Mouse (Mus musculus) heart, embryonic 13.5 days (tissue): ENCODE data around the gene Plin2. TPM values are rescaled to one million over a fixed set of nuclear protein-coding genes. Genes with fewer than 3 reads are reported as not detected.

Experiments
- ATAC-seq: fragments of 200-750 bp; cut with Nextera tagmentation; 2 replicates; pipeline ENCODE4 v1.8.0; 2017; ENCODE audit warnings: moderate TSS enrichment; ENCODE audit not compliant: insufficient number of reproducible peaks, low FRiP score, low TSS enrichment; ENCODE audit errors: extremely low read depth
- H3K27ac ChIP-seq: fragments of 300-500 bp; sonication (generic); replicated peaks from 2 replicates; pipeline ENCODE4 v1.5.1; 2015; ENCODE audit warnings: moderate library complexity, mild to moderate bottlenecking, inconsistent platforms
- H3K27me3 ChIP-seq: fragments of 300-500 bp; sonication (generic); replicated peaks from 2 replicates; pipeline ENCODE4 v1.6.1; 2015; ENCODE audit warnings: mild to moderate bottlenecking, inconsistent platforms
- H3K36me3 ChIP-seq: fragments of 300-500 bp; sonication (generic); 2 replicates; pipeline ENCODE4 v1.6.1; 2015; ENCODE audit warnings: mild to moderate bottlenecking, inconsistent platforms
- H3K4me1 ChIP-seq: fragments of 300-500 bp; sonication (generic); 2 replicates; pipeline ENCODE4 v1.6.1; 2015; ENCODE audit warnings: inconsistent platforms
- H3K4me2 ChIP-seq: fragments of 300-500 bp; sonication (generic); 2 replicates; pipeline ENCODE4 v1.6.1; 2015; ENCODE audit warnings: inconsistent platforms, mild to moderate bottlenecking, moderate library complexity
- H3K4me3 ChIP-seq: fragments of 300-500 bp; sonication (generic); 2 replicates; pipeline ENCODE4 v1.5.1; 2015; ENCODE audit warnings: moderate library complexity, mild to moderate bottlenecking, inconsistent platforms
- H3K9ac ChIP-seq: fragments of 300-500 bp; sonication (generic); 2 replicates; pipeline ENCODE4 v1.6.1; 2015; ENCODE audit warnings: inconsistent platforms, mild to moderate bottlenecking, moderate library complexity
- H3K9me3 ChIP-seq: fragments of 300-500 bp; sonication (generic); 2 replicates; pipeline ENCODE4 v1.6.1; 2016; ENCODE audit warnings: inconsistent platforms
- WGBS: fragments of 180-500 bp; shearing (Covaris S2); methylation state at CpG from one replicate; pipeline ENCODE4 v1.1.7; 2015; ENCODE audit warnings: mixed read lengths; 5-methylcytosine and 5-hydroxymethylcytosine counted together
- polyA plus RNA-seq: library from polyadenylated mRNA; unstranded; fragments of >200 nt; fragmentation: Nextera tagmentation; extraction: Ambion mirVana; gene quantifications from 2 replicates; pipeline ENCODE4 v1.2.1, GENCODE M21; 2015

The Plin2 gene
- polyA plus RNA-seq, 1 experiment from 2014 or later, result 66.8 TPM

GRCm38 (mm10) chr4:86695081-86695480 is 25.2 kb upstream of the Plin2 start:
- no peak overlapping the region for H3K4me2 ChIP-seq
- WGBS, result 33% methylated on average over 6 of the region's 6 CpGs
- no peak overlapping the region for H3K4me3 ChIP-seq
- ATAC-seq, result no peak
- H3K9me3 ChIP-seq, result no peaks in the 10 kb centered on the region
- no peaks in the 10 kb centered on the region for H3K27me3 ChIP-seq
- peaks cover 3% of the 10 kb centered on the region for H3K4me1 ChIP-seq
- no peak overlapping the region for H3K27ac ChIP-seq
- H3K9ac ChIP-seq, result no peak overlapping the region
- no peaks in the 10 kb centered on the region for H3K36me3 ChIP-seq

GRCm38 (mm10) chr4:86692931-86693330 is 23.1 kb upstream of the Plin2 start:
- 90% methylated on average over 7 of the region's 7 CpGs for WGBS
- Histone ChIP-seq H3K27me3 (no peaks in the 10 kb centered on the region), H3K36me3 (no peaks in the 10 kb centered on the region), H3K9me3 (no peaks in the 10 kb centered on the region), H3K9ac (no peak overlapping the region), H3K27ac (no peak overlapping the region), H3K4me3 (no peak overlapping the region), H3K4me1 (peaks cover 14% of the 10 kb centered on the region), H3K4me2 (no peak overlapping the region)
- ATAC-seq, result no peak

- Histone ChIP-seq H3K4me1 (peaks cover 19% of the 10 kb centered on the region), H3K9me3 (no peaks in the 10 kb centered on the region), H3K27ac (no peak overlapping the region), H3K27me3 (no peaks in the 10 kb centered on the region), H3K36me3 (no peaks in the 10 kb centered on the region), H3K4me3 (no peak overlapping the region), H3K9ac (no peak overlapping the region), H3K4me2 (no peak overlapping the region)
- WGBS, result 76% methylated on average over 4 of the region's 4 CpGs
- ATAC-seq, result no peak
These were observed 21.4 kb upstream of the Plin2 start for GRCm38 (mm10) chr4:86691290-86691689.

GRCm38 (mm10) chr4:86690768-86691167 is 20.9 kb upstream of the Plin2 start:
- no peak for ATAC-seq
- Histone ChIP-seq H3K36me3 (no peaks in the 10 kb centered on the region), H3K9ac (no peak overlapping the region), H3K4me2 (no peak overlapping the region), H3K4me3 (no peak overlapping the region), H3K27me3 (no peaks in the 10 kb centered on the region), H3K4me1 (peaks cover 24% of the 10 kb centered on the region), H3K9me3 (no peaks in the 10 kb centered on the region), H3K27ac (no peak overlapping the region)
- WGBS, result 80% methylated on average over 6 of the region's 6 CpGs

- no peaks in the 10 kb centered on the region for H3K27me3 ChIP-seq
- no peaks in the 10 kb centered on the region for H3K36me3 ChIP-seq
- H3K4me3 ChIP-seq, result no peak overlapping the region
- WGBS, result 37% methylated on average over 7 of the region's 7 CpGs
- H3K9me3 ChIP-seq, result no peaks in the 10 kb centered on the region
- H3K27ac ChIP-seq, result no peak overlapping the region
- no peak overlapping the region for H3K9ac ChIP-seq
- peaks cover 26% of the 10 kb centered on the region for H3K4me1 ChIP-seq
- H3K4me2 ChIP-seq, result no peak overlapping the region
- ATAC-seq, result no peak
These were observed 20.3 kb upstream of the Plin2 start for GRCm38 (mm10) chr4:86690194-86690593.

GRCm38 (mm10) chr4:86689056-86689735 is 19.3 kb upstream of the Plin2 start:
- Histone ChIP-seq H3K9ac (no peak overlapping the region), H3K27ac (no peak overlapping the region), H3K27me3 (no peaks in the 10 kb centered on the region), H3K36me3 (no peaks in the 10 kb centered on the region), H3K4me2 (peak overlapping the region; percentile 12; the same call in 1 of the 2 replicates), H3K9me3 (no peaks in the 10 kb centered on the region), H3K4me1 (peaks cover 27% of the 10 kb centered on the region), H3K4me3 (no peak overlapping the region)
- WGBS, result 43% methylated on average over 10 of the region's 10 CpGs
- ATAC-seq, result no peak

GRCm38 (mm10) chr4:86686564-86686963 is 16.7 kb upstream of the Plin2 start:
- Histone ChIP-seq H3K4me2 (no peak overlapping the region), H3K4me3 (no peak overlapping the region), H3K27ac (no peak overlapping the region; the same call in 1 of the 2 replicates), H3K27me3 (no peaks in the 10 kb centered on the region), H3K9me3 (no peaks in the 10 kb centered on the region), H3K4me1 (peaks cover 33% of the 10 kb centered on the region), H3K9ac (no peak overlapping the region), H3K36me3 (no peaks in the 10 kb centered on the region)
- WGBS, result 19% methylated on average over 3 of the region's 3 CpGs
- ATAC-seq, result no peak

- no peaks in the 10 kb centered on the region for H3K9me3 ChIP-seq
- peaks cover 37% of the 10 kb centered on the region for H3K4me1 ChIP-seq
- no peak for ATAC-seq
- no peaks in the 10 kb centered on the region for H3K36me3 ChIP-seq
- H3K27me3 ChIP-seq, result no peaks in the 10 kb centered on the region
- 60% methylated on average over 2 of the region's 2 CpGs for WGBS
- no peak overlapping the region for H3K9ac ChIP-seq
- no peak overlapping the region for H3K4me3 ChIP-seq
- no peak overlapping the region for H3K4me2 ChIP-seq
- H3K27ac ChIP-seq, result no peak overlapping the region; the same call in 1 of the 2 replicates
These were observed 16.1 kb upstream of the Plin2 start for GRCm38 (mm10) chr4:86686009-86686366.

- WGBS, result 59% methylated on average over 11 of the region's 11 CpGs
- Histone ChIP-seq H3K36me3 (no peaks in the 10 kb centered on the region), H3K27me3 (no peaks in the 10 kb centered on the region), H3K4me2 (no peak overlapping the region), H3K4me3 (no peak overlapping the region), H3K4me1 (peaks cover 37% of the 10 kb centered on the region), H3K27ac (no peak overlapping the region), H3K9ac (no peak overlapping the region), H3K9me3 (no peaks in the 10 kb centered on the region)
- no peak for ATAC-seq
These were observed 15.6 kb upstream of the Plin2 start for GRCm38 (mm10) chr4:86685231-86686008.

GRCm38 (mm10) chr4:86684806-86685205 is 14.9 kb upstream of the Plin2 start:
- no peaks in the 10 kb centered on the region for H3K36me3 ChIP-seq
- 74% methylated on average over 6 of the region's 6 CpGs for WGBS

GRCm38 (mm10) chr4:86683746-86684145 is 13.9 kb upstream of the Plin2 start:
- no peak overlapping the region for H3K9ac ChIP-seq
- peaks cover 22% of the 10 kb centered on the region for H3K4me1 ChIP-seq
- H3K27me3 ChIP-seq, result no peaks in the 10 kb centered on the region
- no peaks in the 10 kb centered on the region for H3K36me3 ChIP-seq
- no peak for ATAC-seq
- H3K9me3 ChIP-seq, result no peaks in the 10 kb centered on the region
- H3K4me3 ChIP-seq, result no peak overlapping the region
- H3K4me2 ChIP-seq, result no peak overlapping the region
- H3K27ac ChIP-seq, result no peak overlapping the region
- 89% methylated on average over 5 of the region's 5 CpGs for WGBS

More at GRCm38 (mm10) chr4:86684806-86685205, 14.9 kb upstream of the Plin2 start:
- Histone ChIP-seq H3K4me1 (peaks cover 32% of the 10 kb centered on the region), H3K27ac (no peak overlapping the region), H3K9me3 (no peaks in the 10 kb centered on the region), H3K4me3 (no peak overlapping the region), H3K27me3 (no peaks in the 10 kb centered on the region), H3K9ac (no peak overlapping the region), H3K4me2 (no peak overlapping the region)
- ATAC-seq, result no peak

- Histone ChIP-seq H3K27ac (no peak overlapping the region), H3K4me1 (peaks cover 22% of the 10 kb centered on the region), H3K4me2 (no peak overlapping the region), H3K36me3 (no peaks in the 10 kb centered on the region), H3K9ac (no peak overlapping the region), H3K4me3 (no peak overlapping the region), H3K9me3 (no peaks in the 10 kb centered on the region), H3K27me3 (no peaks in the 10 kb centered on the region)
- ATAC-seq, result no peak
- WGBS, result 85% methylated on average over 5 of the region's 5 CpGs
These were observed 13.4 kb upstream of the Plin2 start for GRCm38 (mm10) chr4:86683280-86683679.
